Mouse (Mus musculus) small intestine, adult 2 months (tissue): ENCODE results near the gene Lrch1.

ENCODE experiments used
- CTCF ChIP-seq: fragments of 200-500 bp; IDR thresholded peaks from 2 replicates; pipeline ENCODE4 v1.5.1; 2012; ENCODE audit warnings: low read depth, mild to moderate bottlenecking, control low read depth, inconsistent platforms, low read length, moderate library complexity, mixed read lengths; ENCODE audit not compliant: insufficient replicate concordance, insufficient read length; ENCODE audit errors: extremely low read depth
- POLR2A ChIP-seq: fragments of 200-500 bp; IDR thresholded peaks from 2 replicates; pipeline ENCODE4 v1.6.1; 2012; ENCODE audit warnings: low read depth, mild to moderate bottlenecking, control low read depth, inconsistent platforms, low read length, moderate library complexity

GRCm38 (mm10) chr14:74814848-74815789 is 132.6 kb downstream of the Lrch1 start:
- TF ChIP-seq CTCF (no peak), POLR2A (no peak)
